Mouse (Mus musculus): ENCODE measurements around the gene Gm5640. TPM values are rescaled to one million over a fixed set of nuclear protein-coding genes. Genes with fewer than 3 reads are reported as not detected.

Gene Gm5640
- not detected in 2 replicates for polyA plus RNA-seq (2012; rRNA removed; ENCODE audit: low replicate concordance)

GRCm38 (mm10) chrX:74645466-74646323 lies at the start of gene Gm5640:
TSS of gene Gm5640 (minus strand) at chrX:74645635.

GRCm38 (mm10) chrX:74592379-74592778 lies 53.1 kb downstream of the Gm5640 start, which contains the start of gene Olfr1325:
TSS of gene Olfr1325 (plus strand) at chrX:74592679.

Other genes with a start within 250 kb of the Gm5640 start
- 18.2 and 22.2 TPM in 2 replicates for gene G6pdx, start 216.4 kb downstream of the Gm5640 start, polyA plus RNA-seq (2012; rRNA removed; ENCODE audit: low replicate concordance)
- gene Gm6880, start 164.2 kb downstream of the Gm5640 start, polyA plus RNA-seq (2012; rRNA removed; ENCODE audit: low replicate concordance), result not detected in 2 replicates
- not detected in 2 replicates for gene Olfr1326-ps1, start 70.7 kb downstream of the Gm5640 start, polyA plus RNA-seq (2012; rRNA removed; ENCODE audit: low replicate concordance)
- not detected in 2 replicates for gene Olfr1325, start 53.0 kb downstream of the Gm5640 start, polyA plus RNA-seq (2012; rRNA removed; ENCODE audit: low replicate concordance)
- gene Gm6890, start 95.3 kb upstream of the Gm5640 start, polyA plus RNA-seq (2012; rRNA removed; ENCODE audit: low replicate concordance), result not detected in 2 replicates
- not detected in 2 replicates for gene Gm5936, start 191.6 kb upstream of the Gm5640 start, polyA plus RNA-seq (2012; rRNA removed; ENCODE audit: low replicate concordance)